Mouse (Mus musculus): ENCODE measurements around the gene 7530416G11Rik.

DNA sequence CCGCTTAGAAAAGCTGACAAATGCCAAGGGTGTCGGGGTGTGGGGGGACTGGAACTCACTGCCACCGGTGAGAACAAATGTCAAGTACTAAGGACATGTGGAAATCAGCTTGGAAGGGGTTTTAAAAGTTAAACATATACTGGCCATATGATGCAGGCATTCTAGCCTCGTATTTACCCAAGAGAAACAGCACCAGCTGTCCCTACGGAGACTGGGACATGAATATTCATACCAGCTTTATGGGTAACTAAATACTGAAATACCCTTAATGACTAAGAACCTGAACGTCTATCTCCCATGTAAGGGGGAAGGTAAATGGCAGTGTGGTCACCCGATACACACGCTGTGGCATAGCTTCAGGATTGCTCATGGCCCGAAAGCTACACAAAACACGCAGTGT is 14.1 kb downstream of the 7530416G11Rik start:
- TF ChIP-seq CTCF (IDR thresholded peaks at IDR 0.05; ENCODE audit: low read depth) = no peak
- TF ChIP-seq EP300 (IDR thresholded peaks at IDR 0.05; ENCODE audit: low read depth) = no peak

All from heart, postnatal 0 days (tissue).